Mouse (Mus musculus) liver, adult 2 months (tissue): ENCODE measurements around the gene 1700030K09Rik.

Experiments used
- CTCF ChIP-seq: fragments of 200-500 bp; IDR thresholded peaks from 2 replicates; pipeline ENCODE4 v1.5.1; 2011; ENCODE audit warnings: low read depth, low read length, control low read depth
- POLR2A ChIP-seq: fragments of 200-500 bp; IDR thresholded peaks from 2 replicates; pipeline ENCODE4 v1.6.1; 2011; ENCODE audit warnings: low read length, control low read depth; ENCODE audit not compliant: insufficient read depth; ENCODE audit errors: extremely low read depth

- no peak for TF ChIP-seq CTCF
- TF ChIP-seq POLR2A, result no peak
Measured at GRCm38 (mm10) chr8:72504637-72505314, 61.1 kb downstream of the 1700030K09Rik start.
